In the genomic region with DNA sequence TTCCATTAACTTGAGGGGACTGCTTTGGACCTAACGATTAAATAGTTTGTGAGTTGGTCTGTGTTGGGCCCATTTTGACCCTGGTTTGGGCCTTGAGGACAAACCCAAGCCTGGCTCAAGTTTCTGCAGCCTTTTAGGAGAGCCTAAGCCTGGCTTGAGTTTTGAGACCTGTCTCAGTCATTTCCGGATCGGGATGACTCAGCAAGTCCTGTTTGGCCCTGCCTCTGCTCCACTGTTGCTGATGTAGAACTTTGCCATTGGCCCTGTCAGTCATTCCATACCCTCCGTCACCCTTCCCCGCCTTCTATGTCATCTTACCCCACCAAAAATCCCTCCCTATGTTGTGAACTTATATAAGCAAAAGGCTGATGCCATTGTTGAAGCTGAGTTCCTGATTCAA, we compare ENCODE assay signal across 22 mouse cellular contexts.
"Had no signal": no experiment of that assay in that cellular context is flagged by ENCODE, and none has a peak within 500 bp of the region (broad histone marks: within the 10 kb centered on the region; RNA-seq: fewer than 3 reads in every experiment).

No protein-coding gene starts in this region.

- H3K27ac ChIP-seq: heart, adult 2 months; heart, embryonic 13.5 days; heart, embryonic 15.5 days; hindbrain, embryonic 13.5 days; hindbrain, embryonic 15.5 days; hindbrain, postnatal 0 days; limb, embryonic 10.5 days; limb, embryonic 12.5 days; liver, embryonic 13.5 days; liver, embryonic 15.5 days had no signal

- H3K9ac ChIP-seq: heart, embryonic 13.5 days; heart, embryonic 15.5 days; hindbrain, embryonic 13.5 days; hindbrain, embryonic 15.5 days; limb, embryonic 12.5 days; liver, embryonic 13.5 days; liver, embryonic 15.5 days; liver, postnatal 0 days had no signal

- DNase-seq: gastrocnemius, postnatal 14 days; gastrocnemius, postnatal 36 days; heart, adult 11 months; heart, adult 2 months; heart, postnatal 4 days; kidney, adult 11 months; kidney, adult 8-10 months; kidney, postnatal 14 days; kidney, postnatal 36 days; layer of hippocampus, adult 9-11 months; layer of hippocampus, postnatal 36 days; liver; liver, embryonic 13.5 days; liver, postnatal 0 days had no signal

- H3K36me3 ChIP-seq: heart, embryonic 13.5 days; heart, embryonic 15.5 days; hindbrain, embryonic 13.5 days; hindbrain, embryonic 15.5 days; limb, embryonic 10.5 days; limb, embryonic 12.5 days; liver, embryonic 13.5 days; liver, embryonic 15.5 days had no signal

- H3K9me3 ChIP-seq: hindbrain, embryonic 15.5 days; limb, embryonic 10.5 days; liver, embryonic 13.5 days; liver, embryonic 15.5 days had no signal

- H3K4me1 ChIP-seq: heart, embryonic 13.5 days; heart, embryonic 15.5 days; hindbrain, embryonic 13.5 days; hindbrain, embryonic 15.5 days; limb, embryonic 10.5 days; limb, embryonic 12.5 days; liver, embryonic 13.5 days; liver, embryonic 15.5 days had no signal

- H3K27me3 ChIP-seq: heart, embryonic 13.5 days; heart, embryonic 15.5 days; hindbrain, embryonic 13.5 days; hindbrain, embryonic 15.5 days; limb, embryonic 12.5 days; liver, embryonic 13.5 days; liver, embryonic 15.5 days had no signal

- H3K4me3 ChIP-seq: heart, adult 2 months; heart, embryonic 13.5 days; heart, embryonic 15.5 days; hindbrain, embryonic 13.5 days; hindbrain, embryonic 15.5 days; limb, embryonic 10.5 days; limb, embryonic 12.5 days; liver, embryonic 13.5 days; liver, embryonic 15.5 days had no signal
